Mouse (Mus musculus) bone marrow macrophage, adult 2 months (primary cell): ENCODE measurements around the gene Pitpnc1.

Experiments used
- CTCF ChIP-seq: IDR thresholded peaks from 2 replicates; pipeline ENCODE4 v1.5.1; 2012; ENCODE audit warnings: low read depth, mild to moderate bottlenecking, low read length, moderate library complexity
- POLR2A ChIP-seq: IDR thresholded peaks from 2 replicates; pipeline ENCODE4 v1.6.1; 2012; ENCODE audit warnings: mild to moderate bottlenecking, low read depth, low read length, borderline replicate concordance

DNA sequence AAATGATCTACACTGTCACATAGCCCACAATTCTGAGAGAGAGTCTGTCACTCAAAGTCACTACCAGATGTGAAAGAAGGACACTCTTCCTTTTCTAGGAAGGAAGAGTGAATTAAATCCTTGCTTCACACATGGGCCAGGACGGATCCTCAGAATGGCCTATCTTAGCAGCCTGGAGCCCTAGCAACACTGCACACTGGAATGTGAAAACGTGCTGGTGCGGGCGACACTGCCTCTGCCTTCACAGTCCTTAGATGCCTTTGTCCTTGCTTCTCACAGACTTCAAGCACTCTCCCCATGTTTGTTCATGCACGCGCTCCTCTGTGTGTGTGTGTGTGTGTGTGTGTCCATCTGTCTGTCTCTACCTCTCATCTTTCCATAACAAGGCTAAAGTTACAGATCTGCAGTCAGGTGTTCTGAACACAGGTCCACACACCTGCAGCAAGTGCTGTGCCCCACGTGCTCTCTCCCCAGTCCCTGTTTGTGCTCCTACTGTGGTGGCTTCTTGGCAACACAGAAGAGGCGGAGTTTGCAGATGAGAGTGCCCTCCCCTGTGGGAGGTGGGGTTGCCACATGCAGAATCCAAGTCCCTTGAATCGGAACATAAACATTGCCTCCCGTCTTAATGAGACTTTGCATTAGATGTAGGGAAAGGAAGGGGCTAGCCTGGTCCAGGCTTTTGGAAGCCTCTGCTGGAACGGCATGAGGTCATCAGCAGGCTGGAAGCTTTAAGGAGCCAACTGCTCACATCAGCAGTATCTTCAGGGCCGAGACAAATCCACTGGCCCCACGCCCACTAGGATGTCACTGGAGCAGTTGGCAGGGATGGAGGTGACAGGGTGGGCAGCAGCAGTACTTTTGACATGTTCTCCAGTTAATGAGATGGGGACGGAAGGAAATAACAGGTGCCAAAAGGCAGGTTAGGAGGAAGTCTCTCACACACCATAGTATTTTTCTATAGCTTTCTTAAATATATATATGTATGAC is 144.5 kb downstream of the Pitpnc1 start:
- no peak for TF ChIP-seq CTCF
- no peak for TF ChIP-seq POLR2A
